Mouse (Mus musculus): Measurements from ENCODE around the gene Hist2h2ab.
"Not testable (repeated sequence)": the region's sequence is repeated elsewhere in the genome, so short reads cannot be mapped to it uniquely, and the experiment has no call there.

Gene Hist2h2ab

GRCm38 (mm10) chr3:96262216-96262875, 42.7 kb downstream of the Hist2h2ab start:
- DNase-seq (ENCODE audit: low spot score), result peak; percentile 94

- DNase-seq (ENCODE audit: low spot score), result peak; percentile 98
Observed at GRCm38 (mm10) chr3:96262979-96263550, 43.4 kb downstream of the Hist2h2ab start, which contains the start of gene Hist2h4. Hist2h4 (minus strand) TSS chr3:96263311.

GRCm38 (mm10) chr3:96263558-96264403, 44.1 kb downstream of the Hist2h2ab start:
- no peak for DNase-seq (ENCODE audit: low spot score)

GRCm38 (mm10) chr3:96264404-96264949, 44.8 kb downstream of the Hist2h2ab start:
- no peak for DNase-seq (ENCODE audit: low spot score)

GRCm38 (mm10) chr3:96266132-96266710, 46.6 kb downstream of the Hist2h2ab start:
- no peak for DNase-seq (ENCODE audit: low spot score)

GRCm38 (mm10) chr3:96267541-96267940, 47.9 kb downstream of the Hist2h2ab start:
- DNase-seq (ENCODE audit: low spot score), result no peak

GRCm38 (mm10) chr3:96268051-96268775, 48.5 kb downstream of the Hist2h2ab start, which contains the start of gene Hist2h3b:
Hist2h3b (plus strand) TSS chr3:96268654.
- DNase-seq (ENCODE audit: low spot score), result peak; percentile 89

- not testable (repeated sequence) for DNase-seq (ENCODE audit: low spot score)
Observed at GRCm38 (mm10) chr3:96268776-96269378, 49.2 kb downstream of the Hist2h2ab start.
